In genomic region chr11:24636716-24637115, GRCm38 (mm10) we compare ENCODE assay signal across 24 mouse cellular contexts.
DNase-seq lines count a peak whose midpoint lies in the region; ATAC-seq and TF ChIP-seq lines count a peak whose summit lies in the region.
"Had no signal": no experiment of that assay in that cellular context is flagged by ENCODE, and none has a peak within 500 bp of the region (broad histone marks: within the 10 kb centered on the region; RNA-seq: fewer than 3 reads in every experiment).

No protein-coding gene starts in this region.

- no peak for TF ChIP-seq CTCF in layer of hippocampus, adult 2 months (conservative IDR thresholded peaks at IDR 0.05)
- no peak for TF ChIP-seq CTCF in midbrain, postnatal 0 days (IDR thresholded peaks at IDR 0.05)

- H3K27me3 ChIP-seq in hindbrain, embryonic 11.5 days (ENCODE audit: control insufficient read depth, insufficient read depth, low read length): no peaks in the 10 kb centered on the region
- H3K27me3 ChIP-seq in midbrain, postnatal 0 days (ENCODE audit: insufficient read depth, low read length): no peaks in the 10 kb centered on the region
- H3K27me3 ChIP-seq: embryonic facial prominence, embryonic 13.5 days; embryonic facial prominence, embryonic 15.5 days; forebrain, embryonic 12.5 days; Patski had no signal

- DNase-seq in layer of hippocampus, adult 18-20 months (ENCODE audit: low spot score in 2 of 2): peak; percentile 34 to 70
- no peak for DNase-seq in layer of hippocampus, postnatal 10 days (ENCODE audit: low spot score in 2 of 2)
- DNase-seq in layer of hippocampus, adult 2 months (ENCODE audit: low spot score in 2 of 2): peak; percentile 27 to 61
- peak; percentile 56 for DNase-seq in layer of hippocampus, adult 9-11 months
- no peak for DNase-seq in hindbrain, embryonic 11.5 days (ENCODE audit: low spot score)
- no peak for DNase-seq in midbrain, postnatal 0 days (ENCODE audit: low spot score)
- DNase-seq in adrenal gland, adult 8-10 months: no peak
- DNase-seq: adrenal gland, postnatal 10 days; adrenal gland, postnatal 25 days; cerebellum, adult 11 months; cerebellum, adult 18-20 months; cerebellum, adult 8-10 months; cerebellum, adult 9-11 months; cerebellum, postnatal 36 days; embryo, embryonic 11 days had no signal

- WGBS in hindbrain, embryonic 11.5 days: 89% methylated on average over 4 of the region's 4 CpGs
- WGBS in midbrain, postnatal 0 days: 98% methylated on average over 4 of the region's 4 CpGs

- no peaks in the 10 kb centered on the region for H3K36me3 ChIP-seq in hindbrain, embryonic 11.5 days (ENCODE audit: control insufficient read depth, insufficient read depth, low read length)
- no peaks in the 10 kb centered on the region for H3K36me3 ChIP-seq in midbrain, postnatal 0 days (ENCODE audit: insufficient read depth, low read length)
- H3K36me3 ChIP-seq: embryonic facial prominence, embryonic 13.5 days; embryonic facial prominence, embryonic 15.5 days; forebrain, embryonic 10.5 days; forebrain, embryonic 12.5 days had no signal

- no peak overlapping the region for H3K4me2 ChIP-seq in hindbrain, embryonic 11.5 days (replicated peaks; ENCODE audit: low read depth, low read length)
- no peak overlapping the region for H3K4me2 ChIP-seq in midbrain, postnatal 0 days (ENCODE audit: low read depth, low read length, poor library complexity, severe bottlenecking)
- H3K4me2 ChIP-seq: embryonic facial prominence, embryonic 13.5 days; embryonic facial prominence, embryonic 15.5 days; forebrain, embryonic 12.5 days had no signal

- no peak overlapping the region for H3K9ac ChIP-seq in hindbrain, embryonic 11.5 days (ENCODE audit: low read depth, low read length)
- no peak overlapping the region for H3K9ac ChIP-seq in midbrain, postnatal 0 days (replicated peaks; ENCODE audit: low read length, poor library complexity, severe bottlenecking)
- H3K9ac ChIP-seq: embryonic facial prominence, embryonic 13.5 days; embryonic facial prominence, embryonic 15.5 days; forebrain, embryonic 12.5 days had no signal

- no peaks in the 10 kb centered on the region for H3K9me3 ChIP-seq in hindbrain, embryonic 11.5 days (ENCODE audit: control insufficient read depth, low read length)
- no peaks in the 10 kb centered on the region for H3K9me3 ChIP-seq in midbrain, postnatal 0 days (ENCODE audit: low read length)
- H3K9me3 ChIP-seq: embryonic facial prominence, embryonic 13.5 days; embryonic facial prominence, embryonic 15.5 days; forebrain, embryonic 10.5 days; forebrain, embryonic 12.5 days had no signal

- no peak overlapping the region for H3K4me3 ChIP-seq in layer of hippocampus, adult 2 months
- H3K4me3 ChIP-seq in hindbrain, embryonic 11.5 days (ENCODE audit: low read depth, low read length): no peak overlapping the region
- no peak overlapping the region for H3K4me3 ChIP-seq in midbrain, postnatal 0 days (ENCODE audit: low read depth, low read length)
- H3K4me3 ChIP-seq: embryonic facial prominence, embryonic 13.5 days; embryonic facial prominence, embryonic 15.5 days; erythroblast, embryonic 14.5 days; forebrain, embryonic 10.5 days; forebrain, embryonic 12.5 days had no signal

- H3K4me1 ChIP-seq in hindbrain, embryonic 11.5 days (replicated peaks; ENCODE audit: control insufficient read depth, insufficient read depth, low read length): no peaks in the 10 kb centered on the region
- H3K4me1 ChIP-seq in midbrain, postnatal 0 days (ENCODE audit: insufficient read depth, low read length): no peaks in the 10 kb centered on the region
- H3K4me1 ChIP-seq: embryonic facial prominence, embryonic 13.5 days; embryonic facial prominence, embryonic 15.5 days had no signal

- ATAC-seq in hindbrain, embryonic 11.5 days (ENCODE audit: low FRiP score): no peak
- ATAC-seq in midbrain, postnatal 0 days (ENCODE audit: low FRiP score): no peak
- ATAC-seq: activated CD4-positive, CD25-positive, alpha-beta regulatory T cell, adult 4 months; forebrain, embryonic 14.5 days; forebrain, embryonic 16.5 days; Patski had no signal

- no peak overlapping the region for H3K27ac ChIP-seq in layer of hippocampus, adult 2 months
- no peak overlapping the region for H3K27ac ChIP-seq in hindbrain, embryonic 11.5 days (ENCODE audit: low read depth, low read length)
- no peak overlapping the region for H3K27ac ChIP-seq in midbrain, postnatal 0 days (ENCODE audit: low read depth, low read length)
- H3K27ac ChIP-seq: embryonic facial prominence, embryonic 13.5 days; embryonic facial prominence, embryonic 15.5 days; forebrain, embryonic 12.5 days had no signal

Comparison
In these comparisons a context has a peak if more than half of its experiments do, and no peak if none do; other contexts are left out.
1. DNase-seq: peak in layer of hippocampus, adult 18-20 months (2 of 2), layer of hippocampus, adult 2 months (2 of 2) and layer of hippocampus, adult 9-11 months (single experiment); none in layer of hippocampus, postnatal 10 days (0 of 2), hindbrain, embryonic 11.5 days (single experiment), midbrain, postnatal 0 days (single experiment) and adrenal gland, adult 8-10 months (single experiment).